Comparison of ENCODE assay signal across 8 mouse cellular contexts in genomic region chr5:128600072-128601021, GRCm38 (mm10). TPM values are rescaled to one million over a fixed set of nuclear protein-coding genes. Genes with fewer than 3 reads are reported as not detected.
A peak's percentile ranks its signal among the peaks of the same experiment; 100 is the strongest.
DNase-seq lines count a peak whose midpoint lies in the region; ATAC-seq and TF ChIP-seq lines count a peak whose summit lies in the region.

Gene Fzd10, plus strand, starts transcription at chr5:128600844.

- H3K4me3 ChIP-seq in kidney, embryonic 14.5 days (ENCODE audit: low read length): peak within 1 kb of the TSS; percentile 59
- peak within 1 kb of the TSS; percentile 54 for H3K4me3 ChIP-seq in forebrain, embryonic 16.5 days (replicated peaks; ENCODE audit: low read length)
- H3K4me3 ChIP-seq in midbrain, embryonic 12.5 days: peak within 1 kb of the TSS; percentile 86
- peak within 1 kb of the TSS; percentile 60 for H3K4me3 ChIP-seq in testis, adult 2 months (ENCODE audit: control insufficient read depth, low read depth, low read length)

- no peak for DNase-seq in kidney, adult 11 months
- DNase-seq in adrenal gland, postnatal 36 days: peak; percentile 72 to 86
- peak; percentile 3 to 64 for DNase-seq in kidney, postnatal 36 days
- no peak for DNase-seq in layer of hippocampus, postnatal 36 days

- no peak for TF ChIP-seq POLR2A in testis, adult 2 months (IDR thresholded peaks at IDR 0.05; ENCODE audit: control insufficient read depth, low read depth, low read length)

- peak within 1 kb of the TSS; percentile 62 for H3K9ac ChIP-seq in kidney, embryonic 14.5 days (ENCODE audit: low read depth, low read length)
- H3K9ac ChIP-seq in forebrain, embryonic 16.5 days (replicated peaks; ENCODE audit: low read depth, low read length): peak within 1 kb of the TSS; percentile 49
- peak within 1 kb of the TSS; percentile 91 for H3K9ac ChIP-seq in midbrain, embryonic 12.5 days (replicated peaks)

- H3K4me1 ChIP-seq in kidney, embryonic 14.5 days (ENCODE audit: control insufficient read depth, insufficient read depth, low read length): peaks cover 30% of the 10 kb centered on the region
- peaks cover 42% of the 10 kb centered on the region for H3K4me1 ChIP-seq in forebrain, embryonic 16.5 days (replicated peaks; ENCODE audit: control insufficient read depth, insufficient read depth, low read length)
- H3K4me1 ChIP-seq in midbrain, embryonic 12.5 days: peaks cover 80% of the 10 kb centered on the region
- H3K4me1 ChIP-seq in testis, adult 2 months (ENCODE audit: control insufficient read depth, insufficient read depth, low read length): peaks cover 15% of the 10 kb centered on the region

- peak; percentile 54 for ATAC-seq in kidney, embryonic 14.5 days (ENCODE audit: low FRiP score, low TSS enrichment)
- ATAC-seq in forebrain, embryonic 16.5 days: peak; percentile 43; the same call in 1 of the 2 replicates
- peak; percentile 70 for ATAC-seq in midbrain, embryonic 12.5 days (ENCODE audit: low FRiP score, low read depth)

- no peak for TF ChIP-seq CTCF in testis, adult 2 months (IDR thresholded peaks at IDR 0.05; ENCODE audit: control insufficient read depth, insufficient read depth, insufficient replicate concordance, low read depth, low read length)

- H3K9me3 ChIP-seq in kidney, embryonic 14.5 days (ENCODE audit: control insufficient read depth, low read length): no peaks in the 10 kb centered on the region
- H3K9me3 ChIP-seq in forebrain, embryonic 16.5 days (ENCODE audit: control insufficient read depth, low read length): no peaks in the 10 kb centered on the region
- H3K9me3 ChIP-seq in midbrain, embryonic 12.5 days: no peaks in the 10 kb centered on the region

- peak within 1 kb of the TSS; percentile 48; the same call in 1 of the 2 replicates for H3K27ac ChIP-seq in kidney, embryonic 14.5 days (ENCODE audit: low read depth, low read length)
- H3K27ac ChIP-seq in forebrain, embryonic 16.5 days (ENCODE audit: low read length): no peak within 1 kb of the TSS
- peak within 1 kb of the TSS; percentile 99 for H3K27ac ChIP-seq in midbrain, embryonic 12.5 days (replicated peaks)
- no peak within 1 kb of the TSS for H3K27ac ChIP-seq in testis, adult 2 months (ENCODE audit: control insufficient read depth, insufficient read depth, low read depth, low read length)

- WGBS in kidney, embryonic 14.5 days: under 1% methylated on average over 51 of the region's 73 CpGs
- under 1% methylated on average over 71 of the region's 73 CpGs for WGBS in forebrain, embryonic 16.5 days
- under 1% methylated on average over 67 of the region's 73 CpGs for WGBS in midbrain, embryonic 12.5 days

- H3K4me2 ChIP-seq in kidney, embryonic 14.5 days (replicated peaks; ENCODE audit: low read depth, low read length): peak within 1 kb of the TSS; percentile 96
- peak within 1 kb of the TSS; percentile 97 for H3K4me2 ChIP-seq in forebrain, embryonic 16.5 days (ENCODE audit: low read length)
- H3K4me2 ChIP-seq in midbrain, embryonic 12.5 days (replicated peaks): peak within 1 kb of the TSS; percentile 79

- H3K36me3 ChIP-seq in kidney, embryonic 14.5 days (ENCODE audit: control insufficient read depth, insufficient read depth, low read length): no peaks in the 10 kb centered on the region
- no peaks in the 10 kb centered on the region for H3K36me3 ChIP-seq in forebrain, embryonic 16.5 days (ENCODE audit: control insufficient read depth, insufficient read depth)
- H3K36me3 ChIP-seq in midbrain, embryonic 12.5 days: peaks cover 6% of the 10 kb centered on the region; the same call in 1 of the 2 replicates
- no peaks in the 10 kb centered on the region for H3K36me3 ChIP-seq in testis, adult 2 months (ENCODE audit: control insufficient read depth, insufficient read depth, low read length)

- peaks cover 41% of the 10 kb centered on the region for H3K27me3 ChIP-seq in kidney, embryonic 14.5 days (ENCODE audit: control insufficient read depth, insufficient read depth, low read length)
- H3K27me3 ChIP-seq in forebrain, embryonic 16.5 days (replicated peaks; ENCODE audit: control insufficient read depth, insufficient read depth, low read length): peaks cover 73% of the 10 kb centered on the region
- H3K27me3 ChIP-seq in midbrain, embryonic 12.5 days: peaks cover 45% of the 10 kb centered on the region
- no peaks in the 10 kb centered on the region for H3K27me3 ChIP-seq in testis, adult 2 months (ENCODE audit: control insufficient read depth, insufficient read depth, low read length)

RNA-seq across cellular contexts. Expression of gene Fzd10, which starts in this region (rescaled TPM):
- polyA plus RNA-seq in kidney, embryonic 14.5 days (2014; fragmentation: Nextera tagmentation; extraction: Ambion mirVana): 3.4 and 3.9 TPM in 2 replicates
- under 1 TPM; 0.86 to 0.92 TPM for total RNA-seq in adrenal gland, postnatal 36 days (2021)
- polyA plus RNA-seq in forebrain, embryonic 16.5 days (2015; fragmentation: Nextera tagmentation; extraction: Ambion mirVana): 0.38 and 0.52 TPM in 2 replicates
- 31.7 and 33.5 TPM in 2 replicates for polyA plus RNA-seq in midbrain, embryonic 12.5 days (2016; fragmentation: Nextera tagmentation; extraction: Ambion mirVana)
- 0.19 and 0.30 TPM in 2 replicates for polyA plus RNA-seq in testis, adult 2 months (2012; rRNA removed)
- under 1 TPM; 0.48 to 0.60 TPM for total RNA-seq in layer of hippocampus, postnatal 36 days (2021)

Comparison
In these comparisons a context has a peak if more than half of its experiments do, and no peak if none do; other contexts are left out.
1. DNase-seq: peak in kidney, postnatal 36 days (2 of 2); none in kidney, adult 11 months (single experiment) and layer of hippocampus, postnatal 36 days (0 of 2).
2. Peak in DNase-seq in adrenal gland, postnatal 36 days; RNA of the gene not detected or under 1 TPM.
3. Peak in ATAC-seq, H3K4me3 ChIP-seq, H3K9ac ChIP-seq and H3K4me2 ChIP-seq in forebrain, embryonic 16.5 days; RNA of the gene not detected or under 1 TPM.
4. H3K27ac ChIP-seq: peak in kidney, embryonic 14.5 days (single experiment) and midbrain, embryonic 12.5 days (single experiment); none in forebrain, embryonic 16.5 days (single experiment) and testis, adult 2 months (single experiment).
5. Peak in every context shown above with its lines, with median percentiles within 50 percentile points of each other: ATAC-seq, H3K4me2 ChIP-seq, H3K4me3 ChIP-seq and H3K9ac ChIP-seq.